Mouse (Mus musculus): Measurements from ENCODE around the gene Rsph3b.

- no peak for TF ChIP-seq POLR2A (IDR thresholded peaks at IDR 0.05; ENCODE audit: control insufficient read depth, extremely low read depth, insufficient read depth, low read length, poor library complexity)
- no peak for TF ChIP-seq CTCF (IDR thresholded peaks at IDR 0.05; ENCODE audit: borderline replicate concordance, control insufficient read depth, extremely low read depth, insufficient read depth, low read length, poor library complexity)
Measured at GRCm38 (mm10) chr17:6863521-6863920, 85.0 kb downstream of the Rsph3b start.

Data from thymus, adult 2 months (tissue).